Mouse (Mus musculus) frontal cortex, adult 2 months (tissue): ENCODE data around the gene H2-DMa. TPM values are rescaled to one million over a fixed set of nuclear protein-coding genes. Genes with fewer than 3 reads are reported as not detected.

Experiments used
- DNase-seq, 2 experiments: peaks; one replicate each; pipeline ENCODE4 v3.0.0; 2022; ENCODE audit warnings: low spot score in 1 of 2; ENCODE audit errors: extremely low spot score in 1 of 2
- polyA plus RNA-seq: library from polyadenylated mRNA; depleted of rRNA; stranded (reverse); fragments of >200 nt; gene quantifications from 2 replicates; pipeline ENCODE4 v1.2.3, GENCODE M21; 2012; rRNA removed

H2-DMa gene
- polyA plus RNA-seq, 1 experiment = 26.8 TPM

DNA sequence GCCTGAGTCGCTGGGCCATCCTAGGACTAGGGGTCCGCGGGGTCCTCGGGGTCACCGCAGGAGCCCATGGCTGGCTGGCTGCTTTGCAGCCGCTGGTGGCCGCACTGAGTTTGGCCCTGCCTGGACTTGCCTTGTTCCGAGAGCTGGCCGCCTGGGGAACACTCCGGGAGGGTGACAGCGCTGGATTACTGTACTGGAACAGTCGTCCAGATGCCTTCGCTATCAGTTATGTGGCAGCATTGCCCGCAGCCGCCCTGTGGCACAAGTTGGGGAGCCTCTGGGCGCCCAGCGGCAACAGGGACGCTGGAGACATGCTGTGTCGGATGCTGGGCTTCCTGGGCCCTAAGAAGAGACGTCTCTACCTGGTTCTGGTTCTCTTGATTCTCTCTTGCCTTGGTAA is 68.7 kb downstream of the H2-DMa start:
- no peak for DNase-seq

Other genes with a start within 250 kb of the H2-DMa start
- not detected in 2 replicates for gene Gm7029, start 245.7 kb upstream of the H2-DMa start, polyA plus RNA-seq
- 2.5 and 2.6 TPM in 2 replicates for gene Kifc1, start 228.9 kb upstream of the H2-DMa start, polyA plus RNA-seq
- 1.3 and 1.5 TPM in 2 replicates for gene Platr17, start 214.4 kb upstream of the H2-DMa start, polyA plus RNA-seq
- gene Daxx, start 210.1 kb upstream of the H2-DMa start, polyA plus RNA-seq = 26.4 and 27.2 TPM in 2 replicates
- 25.4 and 28.5 TPM in 2 replicates for gene Tapbp, start 203.6 kb upstream of the H2-DMa start, polyA plus RNA-seq
- gene Zbtb22, start 203.6 kb upstream of the H2-DMa start, polyA plus RNA-seq = 29.9 and 33.4 TPM in 2 replicates
- 154 and 161 TPM in 2 replicates for gene Rgl2, start 190.0 kb upstream of the H2-DMa start, polyA plus RNA-seq
- gene Pfdn6, start 179.2 kb upstream of the H2-DMa start, polyA plus RNA-seq = 101 and 130 TPM in 2 replicates
- gene Wdr46, start 178.9 kb upstream of the H2-DMa start, polyA plus RNA-seq = 13.3 and 13.7 TPM in 2 replicates
- gene B3galt4, start 168.1 kb upstream of the H2-DMa start, polyA plus RNA-seq = 6.9 and 7.5 TPM in 2 replicates
- gene Vps52, start 163.7 kb upstream of the H2-DMa start, polyA plus RNA-seq = 69.5 and 70.5 TPM in 2 replicates
- gene Rps18, start 163.5 kb upstream of the H2-DMa start, polyA plus RNA-seq = 488 and 518 TPM in 2 replicates
- 75.5 and 94.5 TPM in 2 replicates for gene H2-K1, start 119.2 kb upstream of the H2-DMa start, polyA plus RNA-seq
- gene Ring1, start 94.9 kb upstream of the H2-DMa start, polyA plus RNA-seq = 80.9 and 89.6 TPM in 2 replicates
- gene H2-Ke6, start 91.5 kb upstream of the H2-DMa start, polyA plus RNA-seq = 84.6 and 87.2 TPM in 2 replicates
- 101 and 102 TPM in 2 replicates for gene Slc39a7, start 87.9 kb upstream of the H2-DMa start, polyA plus RNA-seq
- gene Rxrb, start 87.7 kb upstream of the H2-DMa start, polyA plus RNA-seq = 69.5 and 79.4 TPM in 2 replicates
- gene Col11a2, start 80.1 kb upstream of the H2-DMa start, polyA plus RNA-seq = 10.0 and 10.7 TPM in 2 replicates
- gene H2-Oa, start 27.2 kb upstream of the H2-DMa start, polyA plus RNA-seq = 1.1 and 1.2 TPM in 2 replicates
- 167 and 194 TPM in 2 replicates for gene Brd2, start 3.1 kb downstream of the H2-DMa start, polyA plus RNA-seq
- gene H2-DMb2, start 23.8 kb downstream of the H2-DMa start, polyA plus RNA-seq = 0.99 and 1.1 TPM in 2 replicates
- gene H2-DMb1, start 33.5 kb downstream of the H2-DMa start, polyA plus RNA-seq = 3.1 and 3.5 TPM in 2 replicates
- gene Tap1, start 68.0 kb downstream of the H2-DMa start, polyA plus RNA-seq = 4.0 and 4.1 TPM in 2 replicates
- 4.5 and 4.7 TPM in 2 replicates for gene Psmb9, start 68.2 kb downstream of the H2-DMa start, polyA plus RNA-seq
- 10.1 and 12.1 TPM in 2 replicates for gene Psmb8, start 78.2 kb downstream of the H2-DMa start, polyA plus RNA-seq
- 9.1 and 10.1 TPM in 2 replicates for gene Tap2, start 84.0 kb downstream of the H2-DMa start, polyA plus RNA-seq
- 0.78 and 1.1 TPM in 2 replicates for gene H2-Ob, start 119.4 kb downstream of the H2-DMa start, polyA plus RNA-seq
- 4.7 and 5.2 TPM in 2 replicates for gene H2-Ab1, start 138.1 kb downstream of the H2-DMa start, polyA plus RNA-seq
- 3.4 and 3.8 TPM in 2 replicates for gene H2-Aa, start 168.3 kb downstream of the H2-DMa start, polyA plus RNA-seq
- gene H2-Eb1, start 186.3 kb downstream of the H2-DMa start, polyA plus RNA-seq = 3.2 and 5.1 TPM in 2 replicates
- not detected in 2 replicates for gene H2-Eb2, start 206.1 kb downstream of the H2-DMa start, polyA plus RNA-seq
- gene Btnl2, start 235.3 kb downstream of the H2-DMa start, polyA plus RNA-seq = 0.06 TPM in 1 of 2 replicates, not detected in the other